Mouse (Mus musculus) right cerebral cortex, postnatal 36 days (tissue): ENCODE results near the gene Grik4.

Source experiments
- DNase-seq, 2 experiments: peaks; one replicate each; pipeline ENCODE4 v3.0.0; 2022; ENCODE audit warnings: low spot score in 2 of 2, mixed read lengths in 1 of 2

Grik4 gene

GRCm38 (mm10) chr9:42503709-42504108 lies 440.6 kb downstream of the Grik4 start:
- no peak for DNase-seq

DNA sequence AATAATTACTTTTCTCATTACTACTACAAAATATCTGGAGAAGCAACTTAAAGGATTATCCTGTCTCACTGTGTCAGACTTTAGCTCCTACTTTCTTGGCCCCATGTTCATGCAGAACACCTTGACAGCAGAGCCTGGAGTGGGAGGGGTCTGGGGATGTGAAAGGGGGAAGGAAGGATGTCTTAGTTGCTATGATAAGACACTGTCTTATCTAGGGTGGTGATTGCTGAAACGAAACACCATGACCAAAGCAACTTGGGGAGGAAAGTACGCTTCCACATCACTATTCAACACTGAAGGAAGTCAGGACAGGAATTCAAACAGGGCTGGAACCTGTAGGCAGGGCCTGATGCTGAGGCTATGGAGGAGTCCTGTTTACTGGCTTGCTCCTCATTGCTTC lies 448.0 kb downstream of the Grik4 start:
- DNase-seq, result no peak

GRCm38 (mm10) chr9:42491780-42492179 lies 452.5 kb downstream of the Grik4 start:
- peak; percentile 64 to 74 for DNase-seq

DNA sequence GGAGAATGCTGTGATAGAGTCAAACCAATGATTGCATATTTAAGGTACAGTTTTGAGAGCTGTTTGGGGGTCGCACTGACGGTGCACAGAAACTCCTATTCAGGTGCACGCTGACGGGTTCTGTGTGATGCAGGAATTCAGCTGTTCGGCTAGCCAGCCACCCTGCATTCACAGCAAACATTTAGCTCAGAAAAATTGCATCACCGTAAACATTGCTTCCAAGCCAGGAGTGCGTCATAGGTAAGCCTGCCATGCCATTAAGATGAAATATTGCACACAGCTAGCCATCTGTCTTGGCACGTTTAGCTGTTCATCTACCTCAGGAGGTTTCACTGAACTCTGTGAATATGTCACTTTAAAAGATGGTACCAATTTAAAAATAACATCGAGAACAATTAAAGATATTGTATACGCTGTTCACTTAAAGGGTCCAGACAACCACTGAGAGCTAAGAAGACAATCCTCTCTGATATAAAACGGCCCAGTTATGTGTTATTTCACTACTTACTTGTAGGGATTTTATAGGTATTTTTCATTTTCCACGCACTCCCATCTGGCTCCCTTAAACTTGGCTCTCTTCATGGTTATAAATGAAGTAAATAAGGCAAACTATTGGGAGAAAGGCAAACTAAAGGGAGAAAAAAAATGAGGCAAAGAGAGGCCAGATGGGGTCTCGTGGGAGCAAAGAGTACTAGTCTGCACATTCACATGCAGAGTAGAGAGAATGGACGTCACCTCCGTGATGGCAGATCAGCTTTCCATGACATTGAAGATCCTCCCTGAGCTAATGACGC lies 453.5 kb downstream of the Grik4 start:
- no peak for DNase-seq

- no peak for DNase-seq
These were observed 456.2 kb downstream of the Grik4 start for GRCm38 (mm10) chr9:42488071-42488470.

- DNase-seq, result no peak
These were observed 457.4 kb downstream of the Grik4 start for GRCm38 (mm10) chr9:42486913-42487312.

GRCm38 (mm10) chr9:42484667-42485066 lies 459.6 kb downstream of the Grik4 start:
- DNase-seq, result no peak

DNA sequence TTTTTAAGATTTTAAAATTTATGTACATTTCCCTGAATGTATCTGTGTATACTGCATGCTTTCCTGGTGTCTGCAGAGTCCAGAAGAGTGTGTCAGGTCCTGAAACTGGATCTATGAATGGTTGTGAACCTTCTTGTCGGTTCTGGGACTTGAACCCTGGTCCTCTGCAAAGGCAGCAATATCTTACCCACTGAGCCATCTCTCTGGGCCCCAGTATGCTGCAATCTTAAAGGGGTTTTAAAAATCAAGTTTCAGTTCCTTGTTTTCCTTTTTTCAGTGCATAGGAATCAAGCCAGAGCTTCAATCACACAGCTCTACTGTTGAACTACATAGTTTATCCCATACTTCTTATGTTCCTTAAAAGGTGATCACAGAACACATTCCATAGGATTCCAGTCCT lies 461.3 kb downstream of the Grik4 start:
- DNase-seq, result no peak

DNA sequence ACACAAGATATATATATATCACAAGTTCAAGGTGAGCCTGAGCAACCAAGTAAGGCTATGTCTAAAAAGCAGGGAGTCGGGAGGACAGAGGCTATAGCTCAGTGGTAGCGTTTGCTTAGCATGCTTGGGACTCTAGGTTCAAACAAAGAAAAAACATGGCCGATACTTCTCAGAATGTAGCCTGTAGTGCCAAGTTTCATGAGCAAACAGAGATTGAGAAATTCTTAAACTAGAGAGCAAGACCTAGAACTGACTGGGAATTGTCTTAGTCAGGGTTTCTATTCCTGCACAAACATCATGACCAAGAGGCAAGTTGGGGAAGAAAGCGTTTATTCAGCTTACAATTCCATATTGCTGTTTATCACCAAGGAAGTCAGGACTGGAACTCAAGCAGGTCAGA lies 468.1 kb downstream of the Grik4 start:
- DNase-seq, result no peak

DNA sequence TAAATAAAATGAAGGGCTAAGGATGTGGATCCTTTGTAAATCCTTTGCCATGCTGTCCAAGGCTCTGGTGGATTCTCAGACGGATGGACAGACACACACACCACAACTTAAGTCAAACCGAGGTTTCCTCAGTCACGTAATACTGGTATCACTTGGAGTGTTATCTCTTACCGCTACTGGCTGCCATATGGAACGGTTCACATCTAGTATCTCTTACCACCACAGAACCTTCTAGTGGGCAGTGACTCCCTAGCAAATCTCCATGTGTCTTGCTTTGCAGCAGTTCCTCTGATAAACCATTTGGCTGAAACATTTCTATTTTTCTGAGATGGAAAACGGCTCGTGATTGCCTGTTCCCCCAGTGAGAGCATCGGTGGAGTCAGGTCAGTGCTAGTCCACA lies 470.0 kb downstream of the Grik4 start:
- DNase-seq, result no peak

GRCm38 (mm10) chr9:42471921-42472747 lies 472.2 kb downstream of the Grik4 start:
- DNase-seq, result peak; percentile 91 to 94

DNA sequence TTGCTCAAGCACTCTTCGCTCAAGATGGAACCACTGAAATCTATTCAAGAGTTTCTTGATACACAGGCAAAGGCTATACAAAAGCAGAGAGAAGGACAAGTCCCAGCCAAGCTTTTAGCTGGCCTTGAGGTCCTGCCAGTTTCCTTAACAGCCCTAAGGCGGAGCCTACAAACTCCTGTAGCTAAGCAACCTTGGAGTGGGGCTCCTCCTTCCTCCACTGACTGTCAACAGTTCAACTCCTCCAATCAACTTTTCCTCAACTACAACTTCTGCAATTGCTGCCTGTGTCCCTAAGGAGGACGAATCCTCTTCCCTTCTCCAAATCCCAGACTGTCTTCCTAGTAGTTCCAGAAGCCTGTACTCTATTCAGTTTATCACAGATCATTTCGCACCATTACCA lies 473.1 kb downstream of the Grik4 start:
- DNase-seq, result peak in 1 of 2 experiments; percentile 29

GRCm38 (mm10) chr9:42469323-42469722 lies 475.0 kb downstream of the Grik4 start:
- DNase-seq, result no peak

- DNase-seq, result no peak
These were observed 475.9 kb downstream of the Grik4 start for GRCm38 (mm10) chr9:42468360-42468759.
